Mouse (Mus musculus) hindbrain, embryonic 12.5 days (tissue): ENCODE measurements around the gene Heatr5a. TPM values are rescaled to one million over a fixed set of nuclear protein-coding genes. Genes with fewer than 3 reads are reported as not detected.
A peak's percentile ranks its signal among the peaks of the same experiment; 100 is the strongest.

Experiments used
- ATAC-seq: fragments of 200-750 bp; cut with Nextera tagmentation; 2 replicates; pipeline ENCODE4 v1.8.0; 2017; ENCODE audit warnings: moderate TSS enrichment; ENCODE audit not compliant: low FRiP score
- H3K27ac ChIP-seq: fragments of 300-500 bp; sonication (generic); 2 replicates; pipeline ENCODE4 v1.5.1; 2016; ENCODE audit warnings: mild to moderate bottlenecking
- H3K27me3 ChIP-seq: fragments of 300-500 bp; sonication (generic); 2 replicates; pipeline ENCODE4 v1.6.1; 2016; ENCODE audit warnings: mild to moderate bottlenecking
- H3K36me3 ChIP-seq: fragments of 300-500 bp; sonication (generic); 2 replicates; pipeline ENCODE4 v1.6.1; 2016; ENCODE audit warnings: mild to moderate bottlenecking
- H3K4me1 ChIP-seq: fragments of 300-500 bp; sonication (generic); 2 replicates; pipeline ENCODE4 v1.6.1; 2016
- H3K4me2 ChIP-seq: fragments of 300-500 bp; sonication (generic); replicated peaks from 2 replicates; pipeline ENCODE4 v1.6.1; 2016; ENCODE audit warnings: mild to moderate bottlenecking
- H3K4me3 ChIP-seq: fragments of 300-500 bp; sonication (generic); 2 replicates; pipeline ENCODE4 v1.5.1; 2016; ENCODE audit warnings: mild to moderate bottlenecking
- H3K9ac ChIP-seq: fragments of 300-500 bp; sonication (generic); 2 replicates; pipeline ENCODE4 v1.6.1; 2016; ENCODE audit warnings: mild to moderate bottlenecking, moderate library complexity
- H3K9me3 ChIP-seq: fragments of 300-500 bp; sonication (generic); replicated peaks from 2 replicates; pipeline ENCODE4 v1.6.1; 2016; ENCODE audit warnings: mild to moderate bottlenecking
- WGBS: fragments of 180-500 bp; shearing (Covaris S2); methylation state at CpG from one replicate; pipeline ENCODE4 v1.1.7; 2016; 5-methylcytosine and 5-hydroxymethylcytosine counted together
- polyA plus RNA-seq: library from polyadenylated mRNA; unstranded; fragments of >200 nt; fragmentation: Nextera tagmentation; extraction: Ambion mirVana; gene quantifications from 2 replicates; pipeline ENCODE4 v1.2.1, GENCODE M21; 2016

Gene Heatr5a
- polyA plus RNA-seq, 1 experiment from 2014 or later, result 12.7 TPM

DNA sequence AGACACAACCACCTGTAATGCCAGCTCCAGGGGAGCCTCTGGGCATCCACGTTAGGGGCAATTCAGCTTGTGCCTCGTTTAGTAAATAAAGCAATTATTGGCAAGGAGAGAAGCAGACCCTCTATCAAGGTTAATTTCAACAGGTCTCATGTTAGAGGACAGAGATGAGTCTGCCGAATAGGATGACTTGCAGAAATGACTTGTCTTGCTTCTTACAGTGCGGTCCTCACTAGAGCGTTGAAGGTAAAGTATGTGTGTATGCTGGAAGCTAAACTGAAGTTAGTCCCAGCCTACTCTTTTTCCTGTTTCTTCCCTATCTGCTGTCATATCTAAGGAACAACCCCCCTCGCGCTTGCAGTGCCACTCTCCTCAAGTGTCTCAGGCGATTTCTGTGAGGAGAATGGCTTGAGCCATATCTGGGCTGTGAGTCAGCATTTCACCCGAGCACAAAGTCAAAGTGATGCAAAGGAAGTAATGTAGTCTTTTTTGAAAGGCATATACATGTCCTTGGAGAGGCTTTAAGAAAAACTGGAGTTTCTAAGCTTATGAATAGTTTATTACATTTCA is 27.3 kb upstream of the Heatr5a start:
- Histone ChIP-seq H3K9me3 (no peaks in the 10 kb centered on the region), H3K27me3 (no peaks in the 10 kb centered on the region), H3K27ac (no peak overlapping the region), H3K4me2 (no peak overlapping the region), H3K4me1 (no peaks in the 10 kb centered on the region), H3K9ac (no peak overlapping the region), H3K36me3 (peaks cover 36% of the 10 kb centered on the region), H3K4me3 (no peak overlapping the region)
- WGBS, result 88% methylated on average over 9 of the region's 9 CpGs
- no peak for ATAC-seq

DNA sequence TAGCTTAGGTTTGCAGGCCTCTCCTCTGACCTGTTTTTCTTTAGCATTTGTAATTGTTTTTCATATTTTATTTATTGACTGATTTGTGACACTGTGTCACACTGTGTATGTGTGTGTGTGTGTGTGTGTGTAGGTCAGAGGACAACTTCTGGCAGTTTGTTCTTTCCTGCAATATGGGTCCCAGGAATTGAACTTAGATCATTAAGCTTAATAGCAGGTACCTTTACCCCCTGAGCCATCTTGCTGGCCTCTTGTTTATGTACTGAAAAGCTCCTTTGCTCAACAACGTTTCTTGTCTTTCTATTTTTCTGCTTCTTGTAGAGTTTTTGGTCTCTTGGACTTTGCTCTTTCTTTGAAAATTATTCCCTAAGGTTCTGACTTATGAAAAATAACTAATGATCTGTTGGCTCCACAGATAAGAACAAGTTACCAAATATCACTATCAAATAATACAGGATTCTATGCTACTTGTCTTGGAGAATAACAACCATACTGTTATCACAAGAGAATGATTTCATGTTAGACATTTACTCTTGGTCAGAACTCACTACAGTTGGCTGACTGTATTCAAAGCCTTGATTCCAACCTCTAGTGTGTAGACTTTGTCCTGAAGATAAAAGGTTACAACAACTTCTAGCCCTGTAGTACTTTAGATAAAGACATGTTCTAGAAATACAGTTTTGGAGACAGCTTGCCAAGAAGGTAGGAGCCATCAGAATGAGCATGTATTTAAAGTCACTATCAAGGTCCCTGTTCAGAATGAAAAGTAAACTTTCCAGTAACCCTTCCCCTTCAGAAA is 24.8 kb upstream of the Heatr5a start:
- no peak for ATAC-seq
- Histone ChIP-seq H3K9me3 (no peaks in the 10 kb centered on the region), H3K9ac (no peak overlapping the region), H3K27ac (no peak overlapping the region), H3K36me3 (peaks cover 36% of the 10 kb centered on the region), H3K4me2 (no peak overlapping the region), H3K27me3 (no peaks in the 10 kb centered on the region), H3K4me3 (no peak overlapping the region), H3K4me1 (no peaks in the 10 kb centered on the region)
- WGBS, result 97% methylated on average over 1 of the region's 1 CpGs

DNA sequence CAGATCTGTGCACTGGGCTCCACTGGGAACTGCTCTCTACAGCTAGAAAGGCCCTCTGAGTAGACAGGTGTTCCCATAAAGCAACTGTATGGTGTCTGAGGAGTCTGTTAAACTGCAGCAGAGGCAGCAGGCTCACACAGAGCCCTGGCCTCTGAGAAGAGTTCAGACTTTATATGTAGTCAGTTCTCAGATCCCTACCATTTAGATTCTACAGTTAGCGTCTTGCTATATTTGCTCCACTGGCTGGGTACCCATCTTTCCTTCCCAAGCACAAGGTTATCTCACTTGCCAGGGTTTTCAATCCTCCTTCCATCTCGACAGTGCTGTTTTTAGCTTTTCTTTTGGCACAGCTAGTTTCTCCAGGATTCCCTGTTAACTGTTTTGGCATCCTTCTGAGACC is 19.5 kb upstream of the Heatr5a start:
- 82% methylated on average over 2 of the region's 2 CpGs for WGBS
- no peak overlapping the region for H3K27ac ChIP-seq
- no peak overlapping the region for H3K4me2 ChIP-seq
- H3K4me3 ChIP-seq, result no peak overlapping the region
- H3K9me3 ChIP-seq, result no peaks in the 10 kb centered on the region
- ATAC-seq, result no peak
- no peaks in the 10 kb centered on the region for H3K4me1 ChIP-seq
- H3K9ac ChIP-seq, result no peak overlapping the region
- peaks cover 19% of the 10 kb centered on the region for H3K36me3 ChIP-seq
- no peaks in the 10 kb centered on the region for H3K27me3 ChIP-seq

DNA sequence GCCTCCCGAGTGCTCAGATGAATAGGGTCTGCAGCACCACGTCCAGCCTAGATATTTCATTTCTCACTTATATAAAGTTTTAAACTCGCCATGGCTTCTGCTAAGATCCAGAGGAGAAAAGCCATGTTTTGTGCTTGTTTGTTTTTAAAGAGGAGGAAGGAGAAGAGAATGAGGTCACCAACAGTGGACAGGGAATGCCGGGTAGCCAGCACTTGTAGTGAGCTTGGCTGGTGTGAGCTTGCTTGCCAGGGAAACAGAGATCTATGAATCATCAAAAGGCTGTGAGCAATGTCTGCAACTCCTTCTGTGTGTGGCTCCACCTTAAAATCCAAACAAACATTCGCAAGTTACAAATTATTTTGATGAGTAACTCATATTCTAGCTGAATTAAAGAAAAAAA is 17.4 kb upstream of the Heatr5a start:
- Histone ChIP-seq H3K4me2 (no peak overlapping the region), H3K27me3 (no peaks in the 10 kb centered on the region), H3K9me3 (no peaks in the 10 kb centered on the region), H3K4me3 (no peak overlapping the region), H3K4me1 (no peaks in the 10 kb centered on the region), H3K27ac (no peak overlapping the region), H3K36me3 (no peaks in the 10 kb centered on the region), H3K9ac (no peak overlapping the region)
- WGBS, result 92% methylated on average over 5 of the region's 5 CpGs
- no peak for ATAC-seq

DNA sequence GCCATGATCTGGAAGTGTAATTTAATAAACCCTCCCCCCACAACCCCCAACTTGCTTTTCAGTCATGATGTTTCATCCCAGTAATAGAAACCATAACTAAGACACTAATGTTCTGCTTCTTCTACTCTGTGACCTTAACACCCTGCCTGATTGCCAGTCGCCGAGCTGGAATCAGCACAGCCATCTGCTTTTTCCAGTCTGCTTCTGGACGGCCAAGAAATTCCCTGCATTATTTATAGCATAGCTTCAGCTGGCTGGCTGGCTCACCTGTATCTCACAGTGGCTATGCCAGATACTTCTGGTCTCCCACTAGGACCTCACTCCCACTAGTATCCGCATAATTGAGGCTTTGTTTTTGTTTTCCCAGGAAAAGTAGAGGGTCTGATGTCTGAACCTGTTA is 14.7 kb upstream of the Heatr5a start:
- WGBS, result 79% methylated on average over 4 of the region's 4 CpGs
- Histone ChIP-seq H3K4me3 (no peak overlapping the region), H3K27ac (no peak overlapping the region), H3K9ac (no peak overlapping the region), H3K9me3 (no peaks in the 10 kb centered on the region), H3K36me3 (no peaks in the 10 kb centered on the region), H3K4me1 (no peaks in the 10 kb centered on the region), H3K27me3 (no peaks in the 10 kb centered on the region), H3K4me2 (no peak overlapping the region)
- no peak for ATAC-seq

DNA sequence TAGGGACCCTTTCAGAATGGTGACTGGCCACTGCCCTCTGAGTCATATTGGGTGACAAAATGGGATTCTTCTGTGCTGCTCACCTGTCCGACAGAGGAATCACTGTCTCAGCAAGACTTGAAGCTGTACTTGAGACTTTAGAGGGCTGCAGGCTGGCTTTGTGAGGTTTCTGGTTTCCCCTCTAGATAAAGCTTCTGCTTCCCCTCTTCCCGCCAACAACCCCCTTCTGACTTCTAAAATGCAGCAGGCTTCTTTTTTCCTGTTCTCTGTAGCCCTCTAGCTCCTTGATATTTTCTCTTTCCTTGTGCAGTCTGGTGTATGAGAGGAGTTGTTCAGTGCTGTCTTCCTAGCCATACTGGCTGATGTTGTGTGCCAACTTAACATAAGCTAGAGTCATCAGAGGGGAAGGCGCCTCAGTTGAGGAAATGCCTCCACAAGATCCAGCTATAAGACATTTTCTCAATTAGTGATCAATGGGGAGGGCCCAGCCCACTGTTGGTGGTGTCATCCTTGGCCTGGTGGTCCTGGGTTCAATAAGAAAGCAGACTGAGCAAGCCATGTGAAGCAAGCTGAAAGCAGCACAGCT is 14.1 kb upstream of the Heatr5a start:
- Histone ChIP-seq H3K27ac (no peak overlapping the region), H3K9ac (no peak overlapping the region), H3K27me3 (no peaks in the 10 kb centered on the region), H3K4me3 (no peak overlapping the region), H3K4me2 (no peak overlapping the region), H3K4me1 (no peaks in the 10 kb centered on the region), H3K9me3 (no peaks in the 10 kb centered on the region), H3K36me3 (no peaks in the 10 kb centered on the region)
- 90% methylated on average over 3 of the region's 3 CpGs for WGBS
- ATAC-seq, result no peak

DNA sequence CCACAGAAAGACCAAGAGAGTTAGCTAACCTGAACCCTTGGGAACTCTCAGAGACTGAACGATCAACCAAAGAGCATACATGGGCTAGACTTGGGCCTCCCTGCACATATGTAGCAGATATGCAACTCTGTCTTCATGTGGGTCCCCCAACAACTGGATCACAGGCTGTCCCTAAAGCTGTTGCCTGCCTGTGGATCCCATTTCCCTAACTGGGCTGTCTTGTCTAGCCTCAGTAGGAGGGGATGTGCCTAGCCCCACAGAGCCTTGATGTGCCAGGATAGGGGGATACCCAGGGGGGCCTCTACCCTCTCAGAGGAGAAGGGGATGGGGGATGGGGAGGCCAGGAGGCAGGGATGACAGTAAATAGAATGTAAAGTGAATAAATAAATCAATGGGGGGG is 12.5 kb upstream of the Heatr5a start:
- no peaks in the 10 kb centered on the region for H3K36me3 ChIP-seq
- no peaks in the 10 kb centered on the region for H3K27me3 ChIP-seq
- no peaks in the 10 kb centered on the region for H3K9me3 ChIP-seq
- ATAC-seq, result no peak
- 100% methylated on average over 1 of the region's 1 CpGs for WGBS
- no peak overlapping the region for H3K4me2 ChIP-seq
- no peak overlapping the region for H3K9ac ChIP-seq
- H3K27ac ChIP-seq, result no peak overlapping the region
- H3K4me3 ChIP-seq, result no peak overlapping the region
- no peaks in the 10 kb centered on the region for H3K4me1 ChIP-seq

DNA sequence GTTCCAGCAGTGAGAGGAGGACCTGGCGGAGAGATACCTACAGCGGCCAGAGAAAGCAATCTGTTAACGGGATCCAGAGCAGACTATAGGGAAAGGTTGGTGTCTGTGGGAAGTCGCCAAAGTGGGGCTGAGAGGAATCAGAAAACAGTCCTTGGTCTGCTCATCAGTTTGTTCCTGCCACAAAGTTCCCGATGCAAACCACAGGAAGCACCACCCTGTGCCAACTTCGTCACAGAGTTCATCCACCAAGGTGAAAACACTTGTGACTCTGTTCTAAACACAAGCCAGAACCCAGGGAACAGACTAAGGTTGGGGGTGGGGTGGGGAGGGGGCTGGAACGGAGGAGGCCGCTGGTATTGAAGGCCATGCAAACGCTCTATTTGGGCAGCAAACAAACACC is 5.4 kb upstream of the Heatr5a start:
- no peaks in the 10 kb centered on the region for H3K4me1 ChIP-seq
- H3K36me3 ChIP-seq, result no peaks in the 10 kb centered on the region
- WGBS, result 74% methylated on average over 9 of the region's 9 CpGs

DNA sequence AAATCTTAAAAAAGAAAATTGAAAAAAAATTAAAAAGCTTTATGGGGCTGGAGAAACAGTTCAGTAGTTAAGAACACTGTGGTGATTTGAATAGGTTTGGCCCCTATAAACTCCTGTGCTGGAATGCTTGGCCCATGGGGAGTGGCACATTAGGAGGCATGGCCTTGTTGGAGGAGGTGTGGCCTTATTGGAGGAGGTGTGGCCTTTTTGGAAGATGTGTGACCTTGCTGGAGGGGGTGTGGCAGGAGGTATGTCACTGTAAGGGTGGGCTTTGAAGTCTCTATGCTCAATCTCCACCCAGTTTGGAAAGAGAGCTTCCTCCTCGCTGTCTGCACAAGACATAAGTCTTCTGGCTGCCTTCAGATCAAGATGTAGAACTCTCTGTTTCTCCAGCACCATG is 3.3 kb upstream of the Heatr5a start:
- H3K36me3 ChIP-seq, result no peaks in the 10 kb centered on the region
- H3K4me1 ChIP-seq, result peaks cover 4% of the 10 kb centered on the region; the same call in 1 of the 2 replicates
- no peaks in the 10 kb centered on the region for H3K9me3 ChIP-seq
- ATAC-seq, result no peak
- H3K4me3 ChIP-seq, result no peak overlapping the region
- no peak overlapping the region for H3K9ac ChIP-seq
- no peak overlapping the region for H3K27ac ChIP-seq
- H3K27me3 ChIP-seq, result no peaks in the 10 kb centered on the region
- no peak overlapping the region for H3K4me2 ChIP-seq
- WGBS, result 89% methylated on average over 1 of the region's 1 CpGs

More for the DNA sequence above, 5.4 kb upstream of the Heatr5a start:
- no peak overlapping the region for H3K27ac ChIP-seq
- no peak overlapping the region for H3K4me2 ChIP-seq
- no peaks in the 10 kb centered on the region for H3K27me3 ChIP-seq
- no peak for ATAC-seq
- H3K9ac ChIP-seq, result no peak overlapping the region
- no peak overlapping the region for H3K4me3 ChIP-seq
- H3K9me3 ChIP-seq, result no peaks in the 10 kb centered on the region

DNA sequence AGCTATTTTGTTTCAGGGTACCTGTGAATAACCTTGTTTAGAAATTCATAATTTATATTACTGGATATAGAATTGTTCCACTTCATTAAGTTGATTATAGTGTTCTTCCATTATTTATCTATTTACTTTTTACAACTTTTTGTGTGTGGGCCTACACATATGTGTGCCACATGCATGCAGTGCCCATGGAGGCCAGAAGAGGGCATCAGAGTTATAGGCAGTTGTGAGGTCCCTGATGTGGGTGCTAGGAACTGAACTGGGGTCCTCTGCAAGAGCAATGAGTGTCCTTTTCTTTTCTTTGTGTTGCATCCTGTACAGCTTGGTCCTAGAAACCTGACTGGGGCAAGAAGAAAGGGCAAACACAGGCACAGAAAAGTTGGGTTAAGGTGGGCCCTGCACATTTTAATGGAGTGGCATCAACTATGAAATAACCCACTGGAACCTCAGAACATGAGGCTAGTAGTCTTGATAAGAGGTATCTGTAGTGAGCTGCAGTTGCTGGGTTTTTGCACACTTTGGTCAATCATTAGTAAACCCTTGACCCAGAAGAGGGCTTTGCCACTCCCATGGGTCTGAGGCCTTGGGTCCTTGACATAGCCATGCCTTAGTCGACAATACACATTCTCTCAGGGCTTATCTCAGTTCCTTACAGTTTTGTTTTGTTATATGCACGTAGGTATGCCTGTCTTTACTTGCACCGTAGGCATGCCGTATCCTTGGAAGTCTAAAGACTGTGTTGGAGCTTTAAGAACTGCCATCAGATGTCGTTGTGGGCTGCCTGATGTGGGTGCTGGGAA is 1.3 kb upstream of the Heatr5a start:
- WGBS, result 93% methylated on average over 5 of the region's 5 CpGs
- no peak for ATAC-seq
- H3K4me3 ChIP-seq, result no peak overlapping the region

DNA sequence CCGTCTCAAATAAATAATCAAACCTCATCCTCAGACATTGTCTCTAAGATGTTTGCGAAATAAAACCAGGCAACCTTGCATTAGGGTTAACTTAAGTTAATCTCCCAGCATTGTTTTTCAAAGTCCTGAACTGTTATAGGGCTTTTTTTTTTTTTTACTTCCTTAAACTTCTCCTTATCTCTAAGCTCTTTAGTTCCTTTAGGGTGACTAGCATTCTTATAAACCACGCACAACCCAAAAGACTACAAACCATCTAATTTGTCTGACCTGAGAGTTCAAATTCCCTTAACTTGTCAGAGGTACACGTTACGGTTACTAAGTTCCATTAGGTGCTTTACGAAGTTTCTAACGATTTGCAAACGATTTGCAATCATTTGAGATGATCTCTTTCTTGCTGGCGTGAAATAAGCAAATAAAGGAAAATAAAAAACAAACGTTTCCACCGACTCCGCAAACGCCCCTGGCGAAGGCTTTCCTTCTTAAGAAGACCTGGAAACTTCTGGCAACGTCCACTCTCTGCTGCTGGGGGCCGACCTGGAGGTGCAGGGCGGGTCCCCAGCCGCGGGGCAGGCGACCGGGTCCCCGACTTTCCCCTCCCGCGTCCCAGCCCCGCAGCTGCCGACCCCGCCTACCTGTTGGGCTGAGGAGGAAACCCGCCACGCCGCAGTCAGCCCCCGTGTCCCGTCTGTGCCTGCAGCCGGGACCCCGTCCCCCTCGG is 610 bp downstream of the Heatr5a start:
- Histone ChIP-seq H3K27ac (peak overlapping the region; percentile 87), H3K36me3 (no peaks in the 10 kb centered on the region), H3K9me3 (no peaks in the 10 kb centered on the region), H3K9ac (peak overlapping the region; percentile 85), H3K4me1 (peaks cover 4% of the 10 kb centered on the region; the same call in 1 of the 2 replicates), H3K4me2 (peak overlapping the region; percentile 82), H3K4me3 (peak overlapping the region; percentile 89), H3K27me3 (no peaks in the 10 kb centered on the region)
- ATAC-seq, result no peak
- 2% methylated on average over 34 of the region's 35 CpGs for WGBS

More for the DNA sequence above, 1.3 kb upstream of the Heatr5a start:
- Histone ChIP-seq H3K27me3 (no peaks in the 10 kb centered on the region), H3K9me3 (no peaks in the 10 kb centered on the region), H3K27ac (no peak overlapping the region), H3K9ac (no peak overlapping the region), H3K4me2 (no peak overlapping the region), H3K4me1 (peaks cover 4% of the 10 kb centered on the region; the same call in 1 of the 2 replicates), H3K36me3 (no peaks in the 10 kb centered on the region)

DNA sequence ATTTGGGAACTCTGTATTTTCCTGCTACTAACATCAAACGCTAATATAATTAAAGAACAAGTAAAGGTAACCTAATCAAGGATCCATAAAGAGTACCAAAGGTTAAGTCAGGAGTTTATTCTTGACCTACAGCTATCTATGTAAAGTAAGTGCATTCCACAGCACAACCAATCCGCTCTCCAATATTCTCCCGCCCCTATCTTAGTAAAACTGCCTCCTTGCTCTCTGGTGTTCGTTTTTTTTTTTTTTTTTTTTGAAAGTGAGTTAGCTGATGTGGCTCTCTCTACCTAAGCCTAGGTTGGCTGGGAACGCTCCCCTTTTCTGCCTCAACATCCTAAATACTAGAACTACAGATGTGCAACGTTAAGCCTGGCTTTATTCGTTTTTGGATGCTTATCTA is 1.2 kb downstream of the Heatr5a start:
- WGBS, result 23% methylated on average over 7 of the region's 7 CpGs
- Histone ChIP-seq H3K27me3 (no peaks in the 10 kb centered on the region), H3K27ac (no peak overlapping the region), H3K4me1 (peaks cover 4% of the 10 kb centered on the region; the same call in 1 of the 2 replicates), H3K4me3 (peak overlapping the region; percentile 89; the same call in 1 of the 2 replicates), H3K9me3 (no peaks in the 10 kb centered on the region), H3K36me3 (no peaks in the 10 kb centered on the region), H3K4me2 (peak overlapping the region; percentile 82), H3K9ac (no peak overlapping the region)
- no peak for ATAC-seq
